Mouse (Mus musculus): ENCODE measurements around the gene Klhl3. TPM values are rescaled to one million over a fixed set of nuclear protein-coding genes. Genes with fewer than 3 reads are reported as not detected.

The Klhl3 gene
- 0.50 and 0.72 TPM in 2 replicates for polyA plus RNA-seq (2011; ENCODE audit: insufficient read depth, insufficient read length, low replicate concordance, missing spikeins)

GRCm38 (mm10) chr13:58113061-58113900 is at the start of gene Klhl3:
TSS of gene Klhl3 (minus strand) at chr13:58113592.
- TF ChIP-seq CTCF (IDR thresholded peaks at IDR 0.05; ENCODE audit: control insufficient read depth, insufficient read depth, low read length) = no peak
- no peak for TF ChIP-seq POLR2A (IDR thresholded peaks at IDR 0.05; ENCODE audit: borderline replicate concordance, control insufficient read depth, low read depth, low read length)
- H3K27ac ChIP-seq (ENCODE audit: control insufficient read depth, insufficient read depth, low read depth, low read length, poor library complexity) = no peak within 1 kb of the TSS
- H3K4me1 ChIP-seq (ENCODE audit: control insufficient read depth, insufficient read depth, low read length) = no peaks in the 10 kb centered on the region
- peak within 1 kb of the TSS; percentile 38 for H3K4me3 ChIP-seq (replicated peaks; ENCODE audit: control insufficient read depth, low read depth, low read length)
- WGBS = 1% methylated on average over 35 of the region's 35 CpGs

GRCm38 (mm10) chr13:58160761-58161160 is 47.4 kb upstream of the Klhl3 start:
- no peak overlapping the region for H3K4me3 ChIP-seq (replicated peaks; ENCODE audit: control insufficient read depth, low read depth, low read length)
- no peak overlapping the region for H3K27ac ChIP-seq (ENCODE audit: control insufficient read depth, insufficient read depth, low read depth, low read length, poor library complexity)
- no peaks in the 10 kb centered on the region for H3K4me1 ChIP-seq (ENCODE audit: control insufficient read depth, insufficient read depth, low read length)
- TF ChIP-seq POLR2A (IDR thresholded peaks at IDR 0.05; ENCODE audit: borderline replicate concordance, control insufficient read depth, low read depth, low read length) (no peak), CTCF (IDR thresholded peaks at IDR 0.05; ENCODE audit: control insufficient read depth, insufficient read depth, low read length) (no peak)
- 93% methylated on average over 15 of the region's 15 CpGs for WGBS

GRCm38 (mm10) chr13:58158099-58158912 is 44.9 kb upstream of the Klhl3 start:
- TF ChIP-seq POLR2A (IDR thresholded peaks at IDR 0.05; ENCODE audit: borderline replicate concordance, control insufficient read depth, low read depth, low read length) (no peak), CTCF (IDR thresholded peaks at IDR 0.05; ENCODE audit: control insufficient read depth, insufficient read depth, low read length) (peak; percentile 98)
- 2% methylated on average over 16 of the region's 16 CpGs for WGBS
- Histone ChIP-seq H3K4me3 (replicated peaks; ENCODE audit: control insufficient read depth, low read depth, low read length) (peak overlapping the region; percentile 76), H3K4me1 (ENCODE audit: control insufficient read depth, insufficient read depth, low read length) (no peaks in the 10 kb centered on the region), H3K27ac (ENCODE audit: control insufficient read depth, insufficient read depth, low read depth, low read length, poor library complexity) (peak overlapping the region; percentile 73)

- Histone ChIP-seq H3K27ac (ENCODE audit: control insufficient read depth, insufficient read depth, low read depth, low read length, poor library complexity) (peak within 1 kb of the TSS; percentile 73), H3K4me3 (replicated peaks; ENCODE audit: control insufficient read depth, low read depth, low read length) (peak within 1 kb of the TSS; percentile 76), H3K4me1 (ENCODE audit: control insufficient read depth, insufficient read depth, low read length) (no peaks in the 10 kb centered on the region)
- WGBS = under 1% methylated on average over 30 of the region's 30 CpGs
- peak; percentile 77; the same call in 1 of the 2 replicates for TF ChIP-seq POLR2A (IDR thresholded peaks at IDR 0.05; ENCODE audit: borderline replicate concordance, control insufficient read depth, low read depth, low read length)
- TF ChIP-seq CTCF (IDR thresholded peaks at IDR 0.05; ENCODE audit: control insufficient read depth, insufficient read depth, low read length) = peak; percentile 39; the same call in 1 of the 2 replicates
Observed at GRCm38 (mm10) chr13:58157447-58158098, 44.2 kb upstream of the Klhl3 start, which contains the start of gene Idnk. TSS of gene Idnk (plus strand) at chr13:58157649.

- H3K27ac ChIP-seq (ENCODE audit: control insufficient read depth, insufficient read depth, low read depth, low read length, poor library complexity) = no peak overlapping the region
- WGBS = 15% methylated on average over 8 of the region's 8 CpGs
- TF ChIP-seq POLR2A (IDR thresholded peaks at IDR 0.05; ENCODE audit: borderline replicate concordance, control insufficient read depth, low read depth, low read length) (no peak), CTCF (IDR thresholded peaks at IDR 0.05; ENCODE audit: control insufficient read depth, insufficient read depth, low read length) (no peak)
Observed at GRCm38 (mm10) chr13:58157036-58157435, 43.6 kb upstream of the Klhl3 start.

GRCm38 (mm10) chr13:58156031-58156430 is 42.6 kb upstream of the Klhl3 start:
- 66% methylated on average over 2 of the region's 2 CpGs for WGBS

More at GRCm38 (mm10) chr13:58157036-58157435, 43.6 kb upstream of the Klhl3 start:
- H3K4me1 ChIP-seq (ENCODE audit: control insufficient read depth, insufficient read depth, low read length) = no peaks in the 10 kb centered on the region
- peak overlapping the region; percentile 76 for H3K4me3 ChIP-seq (replicated peaks; ENCODE audit: control insufficient read depth, low read depth, low read length)

GRCm38 (mm10) chr13:58150442-58150841 is 37.0 kb upstream of the Klhl3 start:
- Histone ChIP-seq H3K4me3 (replicated peaks; ENCODE audit: control insufficient read depth, low read depth, low read length) (no peak overlapping the region), H3K27ac (ENCODE audit: control insufficient read depth, insufficient read depth, low read depth, low read length, poor library complexity) (no peak overlapping the region), H3K4me1 (ENCODE audit: control insufficient read depth, insufficient read depth, low read length) (no peaks in the 10 kb centered on the region)
- 76% methylated on average over 11 of the region's 11 CpGs for WGBS
- TF ChIP-seq POLR2A (IDR thresholded peaks at IDR 0.05; ENCODE audit: borderline replicate concordance, control insufficient read depth, low read depth, low read length) (no peak), CTCF (IDR thresholded peaks at IDR 0.05; ENCODE audit: control insufficient read depth, insufficient read depth, low read length) (no peak)

More at GRCm38 (mm10) chr13:58156031-58156430, 42.6 kb upstream of the Klhl3 start:
- H3K4me3 ChIP-seq (replicated peaks; ENCODE audit: control insufficient read depth, low read depth, low read length) = no peak overlapping the region
- no peak overlapping the region for H3K27ac ChIP-seq (ENCODE audit: control insufficient read depth, insufficient read depth, low read depth, low read length, poor library complexity)
- H3K4me1 ChIP-seq (ENCODE audit: control insufficient read depth, insufficient read depth, low read length) = no peaks in the 10 kb centered on the region
- TF ChIP-seq POLR2A (IDR thresholded peaks at IDR 0.05; ENCODE audit: borderline replicate concordance, control insufficient read depth, low read depth, low read length) (no peak), CTCF (IDR thresholded peaks at IDR 0.05; ENCODE audit: control insufficient read depth, insufficient read depth, low read length) (no peak)
